Mouse (Mus musculus) gastrocnemius, adult 18-20 months (tissue): ENCODE measurements at regions not wholly inside any gene's neighbourhood (a gene's known extent, or its start where the extent isn't known, plus 50 kb on each side); places are given as distances from the start of the nearest gene placed in this dataset.

Experiments
- DNase-seq: peaks from one replicate; pipeline ENCODE4 v3.0.0; 2021; ENCODE audit warnings: low spot score

DNA sequence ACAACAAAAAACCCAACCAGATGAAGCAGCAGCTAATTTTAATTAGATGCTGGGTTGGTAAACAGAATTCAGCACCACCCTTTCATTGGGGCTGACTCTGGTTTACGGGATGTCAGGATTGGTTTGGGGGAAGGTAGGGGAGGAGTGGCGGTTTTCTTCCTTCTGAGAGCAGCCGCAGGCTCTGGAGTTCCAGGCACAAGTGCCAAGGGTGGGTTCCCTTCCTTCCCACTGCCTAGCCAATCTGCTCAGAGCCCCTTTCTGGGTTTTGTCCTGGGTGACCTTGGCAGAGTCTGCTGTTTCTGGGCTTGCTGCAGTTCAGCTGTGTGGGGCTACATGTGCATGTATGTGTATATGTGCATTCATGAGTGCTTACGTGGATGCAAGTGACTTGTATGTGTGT lies 260.5 kb upstream of the Gm4791 start:
- DNase-seq, result no peak

DNA sequence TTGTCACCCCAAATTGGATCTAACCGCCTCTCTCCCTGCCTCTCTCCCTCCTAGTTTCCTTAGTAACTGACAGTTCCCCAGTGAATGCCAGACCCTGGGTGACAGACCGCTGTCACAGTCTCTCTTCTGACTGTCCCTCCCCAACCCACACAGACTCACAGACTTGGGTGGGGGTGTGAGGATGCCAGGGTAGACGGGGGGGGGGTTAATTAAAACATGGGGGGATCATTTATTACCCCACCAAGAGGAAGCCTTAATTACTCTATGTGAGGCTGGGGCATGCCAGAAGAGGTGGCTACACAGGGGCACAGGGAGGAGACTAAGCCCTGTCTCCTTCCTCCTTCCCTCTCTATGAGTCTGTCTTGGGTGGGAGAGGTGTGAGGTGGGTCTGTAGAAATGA lies 261.1 kb upstream of the Gm4791 start:
- no peak for DNase-seq

DNA sequence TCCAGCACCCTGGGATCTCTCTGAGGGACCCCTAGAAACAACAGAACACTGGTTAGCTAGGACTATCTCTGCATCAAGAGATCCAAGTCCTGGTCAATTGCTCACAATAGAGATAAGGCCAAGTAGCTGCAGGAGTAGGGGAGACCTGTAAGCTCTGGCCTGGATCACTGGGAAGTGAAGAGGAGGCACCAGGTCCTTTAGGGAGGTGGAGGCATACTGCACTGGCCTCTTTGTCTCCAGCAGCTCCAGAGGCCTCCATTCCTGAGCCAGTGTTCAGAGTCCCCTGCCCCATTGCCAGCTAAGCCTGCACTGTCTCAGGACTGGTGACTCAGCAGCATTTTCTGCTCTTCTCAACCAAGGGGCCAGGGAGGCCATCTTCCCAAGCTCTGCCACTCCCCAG lies 262.3 kb upstream of the Gm4791 start:
- DNase-seq, result no peak

DNA sequence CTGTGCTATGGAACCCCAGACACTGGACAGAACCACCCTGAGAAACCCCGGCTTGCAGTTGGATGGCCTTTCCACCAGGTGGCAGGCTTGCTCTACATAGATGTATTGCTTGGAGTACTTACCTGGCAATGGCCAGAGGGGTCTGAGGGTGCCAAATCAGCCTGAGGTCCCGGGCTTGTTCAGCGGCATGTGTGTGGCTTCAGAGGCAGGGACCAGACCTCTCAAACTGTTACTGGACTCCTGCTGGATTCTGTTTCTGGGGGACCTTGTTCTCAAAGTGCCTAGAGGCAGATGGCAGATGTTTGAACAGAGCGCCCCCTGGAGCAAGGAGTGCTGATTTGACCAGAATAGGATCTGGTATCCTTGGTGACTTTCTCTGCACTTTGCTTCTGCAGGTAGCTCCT lies 262.9 kb upstream of the Gm4791 start:
- DNase-seq, result peak; percentile 76

DNA sequence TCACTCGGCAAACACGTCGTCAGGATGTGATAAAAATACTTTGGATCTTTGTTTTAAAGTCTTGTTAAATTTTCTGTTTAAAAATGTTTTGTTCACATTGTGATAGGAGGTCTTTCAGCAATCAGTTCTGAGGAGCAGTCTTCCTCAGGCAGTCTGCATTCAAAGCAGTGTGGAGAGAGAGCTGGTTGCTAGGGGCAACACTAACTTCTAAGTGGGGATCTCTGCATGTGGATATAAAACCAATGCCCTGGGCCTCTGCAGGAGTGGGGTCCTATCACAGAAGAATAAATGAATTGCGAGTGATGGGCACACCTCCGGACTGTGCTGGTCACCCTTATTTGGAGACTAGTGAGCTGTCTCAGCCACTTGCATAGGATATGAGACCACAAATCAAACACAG lies 270.1 kb upstream of the Gm4791 start:
- DNase-seq, result no peak

DNA sequence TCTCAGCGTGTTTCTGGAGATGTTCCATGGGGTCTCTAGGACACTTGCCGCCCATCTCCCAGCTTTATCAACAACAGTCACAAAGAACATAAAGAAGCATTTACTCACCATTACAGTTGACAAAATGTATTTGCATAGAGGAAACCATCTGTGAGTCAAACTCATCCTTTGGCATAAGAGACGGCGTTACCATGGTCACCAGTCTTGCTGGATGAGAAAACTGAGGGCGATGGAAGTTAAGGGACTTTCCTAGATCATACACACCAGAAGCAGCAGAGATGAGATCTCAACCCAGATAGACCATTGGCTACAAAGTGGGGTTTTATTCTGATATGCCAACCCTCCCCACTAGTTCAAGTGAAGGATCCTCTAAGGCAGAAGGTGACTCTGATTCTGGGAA lies 274.3 kb upstream of the Gm4791 start:
- DNase-seq, result no peak

DNA sequence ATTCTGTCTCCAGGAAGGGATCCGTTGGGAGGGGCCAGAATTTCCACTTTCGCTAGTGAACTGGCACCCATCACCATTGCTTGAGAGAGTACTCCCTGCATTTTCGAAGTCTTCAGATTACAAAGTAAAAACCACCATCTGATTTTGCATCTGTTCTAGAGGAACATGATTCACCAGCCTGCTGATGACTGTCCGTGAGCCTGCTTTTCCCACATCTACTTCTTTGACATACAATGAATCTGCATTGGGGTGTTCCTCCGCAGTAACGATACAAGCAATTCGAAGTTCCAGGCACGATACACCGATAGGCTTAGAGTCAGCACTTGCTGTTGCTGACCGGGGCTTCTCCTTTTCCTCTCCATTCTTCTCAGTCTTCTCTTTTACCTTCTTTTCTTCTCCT lies 285.1 kb upstream of the Gm4791 start:
- no peak for DNase-seq

DNA sequence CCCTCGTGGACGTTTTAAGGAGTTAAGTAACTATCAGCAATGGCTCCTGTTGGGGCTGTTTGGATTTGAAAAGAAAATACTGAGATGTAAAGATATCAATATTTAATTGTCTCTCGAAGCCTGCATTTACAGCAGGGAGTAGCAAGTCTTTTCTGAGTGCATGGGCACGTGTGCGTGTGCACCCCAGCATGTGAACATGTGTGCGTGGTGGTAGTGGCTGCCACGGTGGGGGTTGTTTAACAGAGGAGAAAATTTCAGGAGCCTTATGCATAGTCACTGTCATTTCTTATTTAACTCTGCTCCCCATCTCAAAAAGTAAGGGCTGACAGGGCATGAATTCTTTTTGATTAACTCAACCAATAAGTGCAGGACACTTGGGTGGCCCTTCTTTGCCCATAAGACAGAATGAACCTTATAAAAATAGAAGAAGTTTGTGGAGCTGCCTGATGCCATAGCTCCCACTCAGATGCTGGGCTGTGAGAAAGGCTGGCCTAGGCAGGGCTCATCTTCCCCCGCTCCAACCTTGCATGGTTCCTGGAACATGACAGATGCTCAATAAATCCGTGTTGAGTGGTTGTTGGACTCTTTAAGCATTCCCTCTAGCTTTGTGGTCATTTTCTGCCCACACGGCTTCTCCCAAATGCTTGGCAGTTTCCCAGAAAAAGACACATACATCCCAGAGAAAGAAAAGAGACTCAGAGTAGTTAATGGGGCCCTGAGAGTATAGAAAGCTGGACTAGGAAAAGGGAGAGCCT lies 294.2 kb upstream of the Gm4791 start:
- DNase-seq, result no peak

DNA sequence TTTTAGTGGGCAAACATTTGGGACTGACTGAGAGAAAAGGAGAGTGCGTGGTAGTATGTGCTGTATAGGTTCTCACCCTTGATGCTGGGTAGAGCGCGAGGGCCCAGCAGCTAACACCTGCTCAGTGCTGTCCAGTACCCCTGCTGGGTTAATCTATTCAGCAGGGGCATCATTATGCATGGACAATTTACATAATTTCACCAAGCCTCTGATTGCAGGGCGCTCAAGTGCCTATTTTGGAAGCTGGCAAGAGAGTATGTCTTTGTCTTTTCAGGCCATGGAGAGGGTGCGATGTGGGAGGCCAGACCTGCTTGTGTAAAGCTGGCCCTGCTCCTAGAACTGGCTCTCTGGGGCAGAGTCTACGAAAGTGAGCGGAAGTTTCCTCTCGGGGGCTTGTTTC lies 294.9 kb upstream of the Gm4791 start:
- DNase-seq, result no peak

DNA sequence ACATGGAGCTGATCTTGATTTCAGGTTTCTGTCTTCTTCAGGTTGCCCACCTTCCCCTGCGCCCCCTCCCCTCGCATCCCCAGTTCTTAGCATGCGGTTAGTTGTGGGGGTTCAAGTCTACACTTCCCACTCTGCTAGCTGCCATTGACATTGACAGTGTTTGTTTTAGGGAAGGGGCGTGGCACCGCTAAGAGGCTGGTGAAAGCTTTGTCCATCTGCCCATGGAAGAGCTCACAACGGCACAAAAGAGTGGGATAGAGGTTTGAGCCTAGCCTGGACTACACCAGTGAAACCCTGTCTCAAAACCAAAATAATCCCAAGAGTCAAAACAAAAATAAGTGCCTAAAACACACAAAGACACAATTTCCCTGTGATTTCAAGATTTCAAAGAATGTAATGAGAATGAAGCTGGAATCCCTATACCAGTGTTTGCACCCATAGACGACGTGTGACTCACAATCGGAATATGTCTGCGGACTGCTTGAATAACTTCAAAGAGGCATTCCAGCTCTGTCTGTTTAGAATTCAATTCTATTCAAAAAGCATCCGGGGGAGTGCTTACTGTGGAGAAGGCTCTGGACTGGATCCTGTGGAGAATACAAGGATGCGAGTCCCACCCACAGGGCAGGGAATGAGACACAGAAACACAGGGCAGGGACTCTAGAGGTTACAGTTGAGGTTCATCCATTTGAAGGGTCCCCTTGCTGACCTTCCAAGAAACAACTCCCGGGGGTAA lies 295.5 kb upstream of the Gm4791 start:
- DNase-seq, result no peak

DNA sequence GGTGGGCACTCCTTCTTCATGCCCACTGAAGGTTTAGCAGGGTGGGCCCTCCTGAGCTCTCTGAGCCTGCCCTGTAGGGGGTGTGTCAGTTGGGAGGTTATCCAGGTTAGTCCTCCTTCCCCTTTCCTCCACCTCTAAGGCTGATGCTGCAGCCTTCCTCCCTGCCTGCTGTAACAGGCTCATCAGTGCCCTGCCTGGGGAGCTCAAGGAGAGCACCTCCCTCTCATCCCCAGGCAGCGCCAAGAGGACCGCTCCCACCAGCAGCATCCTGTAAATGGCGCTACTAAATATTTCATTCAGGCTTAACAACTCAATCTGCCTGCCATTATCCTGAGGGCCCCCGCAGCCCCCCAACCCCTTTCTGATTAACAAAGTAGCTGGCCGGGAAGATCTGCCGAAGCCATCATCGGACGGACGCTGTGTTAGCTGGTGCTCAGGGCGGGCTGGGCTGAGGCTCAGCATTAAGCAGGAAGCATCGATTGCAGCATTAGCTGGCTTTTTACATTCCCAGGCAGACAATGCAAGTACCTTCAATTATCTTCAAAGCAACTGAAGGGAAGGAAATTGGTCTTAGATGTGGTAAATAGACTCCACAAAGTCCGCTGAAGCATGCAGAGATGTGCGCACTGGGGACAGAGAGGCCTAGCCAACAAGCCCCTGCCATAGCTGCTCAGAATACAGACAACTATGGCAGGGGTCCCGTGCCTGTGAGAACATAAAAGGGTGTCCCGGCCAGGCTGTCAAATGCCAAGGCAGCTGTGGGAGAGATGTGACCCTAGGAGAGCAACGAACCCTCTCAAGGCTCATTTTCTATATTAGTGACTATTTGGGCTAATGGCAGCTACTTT lies 296.3 kb upstream of the Gm4791 start:
- no peak for DNase-seq

DNA sequence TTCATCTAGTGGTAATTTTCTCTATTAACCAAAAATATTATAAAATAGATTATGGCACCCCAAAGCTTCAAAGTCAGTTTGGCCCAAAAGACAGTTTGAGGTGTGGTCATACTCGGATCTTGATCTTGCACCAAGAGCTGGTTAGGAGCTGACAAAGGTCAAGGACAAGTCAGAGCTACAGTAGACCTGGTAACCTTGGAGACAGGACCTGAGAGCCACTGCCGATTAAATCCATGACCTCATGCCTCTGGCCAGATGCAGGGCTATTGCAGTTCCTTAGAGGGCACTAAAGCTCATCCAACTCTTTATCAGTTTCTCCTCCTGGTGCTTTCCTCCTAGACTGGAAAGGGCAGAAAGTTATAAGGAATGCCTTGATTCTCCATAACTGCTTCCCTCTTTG lies 302.4 kb upstream of the Gm4791 start:
- no peak for DNase-seq

DNA sequence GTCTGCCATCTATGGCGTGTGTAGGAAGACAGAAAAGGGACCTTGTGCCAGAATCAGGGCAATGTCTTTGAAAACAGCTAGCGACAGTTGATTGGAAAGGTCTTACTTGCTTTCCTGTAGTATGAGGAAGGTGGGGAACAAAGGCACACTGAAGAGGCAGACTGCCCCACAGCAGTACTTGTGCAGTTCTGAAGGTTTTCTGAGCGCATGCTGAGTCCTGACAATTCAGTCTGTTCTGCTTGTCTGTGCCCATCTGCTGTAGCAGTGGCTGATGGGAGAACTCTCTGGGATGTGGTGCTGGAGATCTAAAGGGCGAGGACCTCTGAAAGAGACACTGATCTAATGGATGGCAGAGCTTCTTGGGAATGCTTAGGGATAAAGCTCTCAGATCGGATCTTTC lies 309.2 kb upstream of the Gm4791 start:
- DNase-seq, result no peak

DNA sequence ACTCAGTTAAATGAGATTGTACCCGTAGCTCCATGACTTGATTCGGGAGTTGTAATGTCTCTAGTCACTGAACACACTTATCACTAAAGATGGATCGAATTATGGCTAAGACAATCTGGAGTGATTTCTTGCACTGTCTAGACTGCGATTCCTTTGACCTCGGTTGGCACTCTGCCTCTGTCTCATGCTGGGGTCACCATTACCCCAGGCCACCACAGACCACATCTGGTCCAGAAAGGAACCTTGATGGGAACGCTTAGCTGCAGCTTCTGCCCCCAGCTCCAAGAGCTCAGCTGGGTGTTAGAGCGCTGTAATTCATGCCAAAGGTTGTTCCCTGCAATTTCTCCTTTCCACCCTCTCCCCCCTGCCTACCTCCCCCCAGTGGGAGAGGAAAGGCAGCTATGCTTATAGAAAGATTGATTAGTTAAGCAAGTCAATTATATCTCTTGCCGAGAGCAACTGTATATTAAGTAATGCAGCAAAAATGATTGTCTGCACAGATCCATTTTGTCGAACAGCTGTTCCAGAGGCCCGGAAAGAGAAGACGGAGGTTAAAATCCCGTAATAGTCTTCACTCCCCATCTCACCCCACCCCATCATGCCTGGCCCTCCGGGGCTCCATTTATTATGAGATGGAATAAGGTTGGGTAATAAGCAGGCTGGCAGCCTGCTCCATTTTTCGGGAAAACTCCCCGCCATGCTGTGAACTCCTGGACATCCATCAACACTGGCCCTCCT lies 314.3 kb upstream of the Gm4791 start:
- DNase-seq, result no peak

DNA sequence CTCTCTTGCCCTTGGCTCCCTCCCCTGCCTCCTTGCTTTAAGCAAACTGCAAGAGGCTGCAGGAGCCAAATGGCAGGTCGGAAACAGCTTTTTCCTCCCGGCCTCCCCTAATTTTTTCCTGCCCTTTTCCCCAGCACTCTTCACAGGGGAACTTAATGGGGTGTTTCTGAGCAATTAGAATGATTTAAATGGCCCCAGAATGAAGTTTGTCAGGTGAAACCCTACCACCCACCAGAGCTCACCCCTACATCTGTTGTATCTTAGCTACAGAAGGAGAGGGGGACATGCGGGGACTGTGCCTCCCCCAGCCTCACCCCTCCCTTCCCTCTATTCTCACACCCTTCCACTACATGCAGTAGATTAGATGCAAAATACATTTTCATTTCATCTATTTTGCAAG lies 326.5 kb upstream of the Gm4791 start:
- no peak for DNase-seq

DNA sequence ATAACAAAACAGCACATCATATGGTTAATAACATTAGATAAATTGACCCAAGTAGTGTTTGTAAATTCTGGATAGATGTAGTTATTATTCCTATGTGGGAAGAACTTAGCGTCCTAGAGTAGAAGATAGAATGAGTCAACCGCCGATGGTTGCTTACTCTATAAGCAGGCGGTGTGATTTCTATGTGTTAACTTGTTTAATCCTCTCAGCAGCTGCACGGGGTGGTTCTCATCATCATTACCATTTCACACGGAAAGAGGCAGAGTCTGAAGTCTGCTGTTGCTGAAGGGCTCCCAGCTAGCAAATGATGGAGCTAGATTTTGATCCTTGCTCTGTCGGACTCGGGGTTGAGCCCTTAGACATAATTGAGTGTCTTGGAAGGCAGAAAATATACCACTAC lies 334.6 kb upstream of the 4931429L15Rik start:
- DNase-seq, result no peak

DNA sequence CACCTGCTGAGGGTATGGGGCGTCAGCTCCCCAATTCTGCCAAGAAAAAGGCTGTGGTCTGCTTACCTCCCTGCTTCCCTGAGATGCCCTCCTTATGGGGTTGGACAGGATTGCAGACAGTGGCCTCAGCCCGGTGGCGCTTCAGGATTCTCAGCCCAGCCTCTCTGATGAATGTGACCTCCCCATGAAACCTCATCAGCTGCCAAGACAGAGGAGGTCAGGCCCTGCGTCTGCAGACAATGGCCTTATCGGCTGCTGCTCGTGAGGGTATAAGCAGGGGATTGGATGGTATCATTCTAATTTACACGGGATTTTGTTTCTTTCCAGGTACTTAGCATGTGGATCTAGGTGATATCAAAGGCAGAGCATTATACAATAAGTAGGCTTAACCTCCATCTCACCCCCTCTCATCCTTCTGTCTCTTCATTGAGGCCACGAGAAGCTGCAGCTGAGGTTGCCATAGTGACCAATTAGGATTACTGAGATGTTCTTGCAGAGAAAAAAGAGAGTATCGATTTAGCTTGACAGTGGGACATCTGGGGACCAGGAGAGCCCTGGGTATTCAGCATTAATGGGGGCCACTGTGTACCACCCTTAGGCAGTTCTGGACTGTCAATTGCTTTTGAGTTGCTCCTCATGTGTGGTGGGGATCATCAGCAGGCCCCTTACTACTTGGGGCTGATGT lies 327.6 kb upstream of the 4931429L15Rik start:
- no peak for DNase-seq

DNA sequence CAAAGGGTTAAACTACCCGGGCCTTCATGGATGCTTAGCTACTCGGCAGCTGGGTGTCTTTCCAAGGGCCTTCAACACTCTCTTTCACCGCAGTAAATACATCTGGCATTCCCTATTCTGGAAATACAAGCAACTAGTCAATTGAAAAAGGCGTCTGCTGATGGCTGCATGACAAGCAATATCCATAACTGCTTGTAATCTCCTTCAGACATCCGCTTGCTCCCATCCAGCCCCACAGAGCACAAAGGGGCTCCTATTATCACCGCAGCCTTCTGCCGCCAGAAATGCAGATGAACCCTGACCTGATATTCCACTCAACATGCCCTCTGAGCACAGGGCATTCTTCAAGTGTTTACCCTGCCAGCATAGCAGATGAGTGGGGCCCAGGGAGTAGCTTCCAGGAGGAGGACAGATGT lies 325.7 kb upstream of the 4931429L15Rik start:
- no peak for DNase-seq

DNA sequence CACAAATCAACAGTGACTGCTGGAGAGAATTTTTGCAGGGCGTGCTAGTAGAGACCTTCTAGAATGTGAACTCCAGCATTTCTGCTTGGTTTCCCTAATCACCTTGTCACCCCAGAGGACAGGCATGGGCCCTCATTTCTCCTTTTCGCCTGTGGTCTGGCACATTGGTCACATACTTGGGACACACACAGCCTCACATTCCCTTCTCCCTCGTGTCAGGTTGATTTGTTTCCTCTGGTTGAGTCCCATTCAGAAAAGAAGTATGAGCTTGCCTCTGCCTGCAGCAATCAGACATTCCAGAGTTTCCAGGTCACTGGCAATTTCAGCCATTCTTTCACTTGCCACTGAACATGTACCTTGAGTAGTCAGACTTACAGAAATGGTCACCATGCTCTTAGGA lies 323.8 kb upstream of the 4931429L15Rik start:
- no peak for DNase-seq

DNA sequence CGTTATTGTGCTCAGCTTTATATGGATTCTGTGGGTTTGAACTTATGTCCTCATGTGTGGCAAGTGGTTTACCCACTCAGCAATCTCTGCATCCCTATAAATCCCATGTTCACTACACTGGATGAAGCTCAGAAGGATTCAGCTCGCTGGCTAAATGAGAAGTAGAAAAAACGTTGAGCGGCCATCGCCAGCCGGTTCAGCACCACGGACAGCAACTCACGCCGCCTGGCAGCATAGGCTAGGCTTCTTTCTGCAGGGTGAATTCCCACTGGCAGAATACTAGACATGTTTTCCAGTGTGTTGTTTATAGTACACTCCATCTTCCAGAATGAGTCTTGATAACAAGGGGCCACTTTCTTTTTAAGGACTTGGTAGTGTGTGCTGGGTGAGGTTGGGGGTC lies 322.9 kb upstream of the 4931429L15Rik start:
- peak; percentile 4 for DNase-seq
